Mouse (Mus musculus): ENCODE measurements around the gene Ebf1. TPM values are rescaled to one million over a fixed set of nuclear protein-coding genes. Genes with fewer than 3 reads are reported as not detected.
A peak's percentile ranks its signal among the peaks of the same experiment; 100 is the strongest.

The Ebf1 gene
- total and polyA plus RNA-seq, 2 experiments from 2014 or later = 8.1 to 10.4 TPM

- H3K9ac ChIP-seq (replicated peaks; ENCODE audit: low read depth, low read length) = no peak overlapping the region
- no peak for TF ChIP-seq CTCF (IDR thresholded peaks at IDR 0.05; ENCODE audit: low read depth)
- no peak for TF ChIP-seq EP300 (IDR thresholded peaks at IDR 0.05; ENCODE audit: low read depth)
- no peaks in the 10 kb centered on the region for H3K27me3 ChIP-seq (ENCODE audit: control insufficient read depth, insufficient read depth, low read length)
- H3K4me3 ChIP-seq (ENCODE audit: low read depth, low read length) = no peak overlapping the region
- no peak for DNase-seq (ENCODE audit: low spot score)
- H3K36me3 ChIP-seq (replicated peaks; ENCODE audit: control insufficient read depth, insufficient read depth, low read length) = no peaks in the 10 kb centered on the region
- 88% methylated on average over 2 of the region's 2 CpGs for WGBS
- no peak overlapping the region for H3K27ac ChIP-seq (ENCODE audit: low read depth)
- ATAC-seq (ENCODE audit: insufficient read depth, low read depth) = no peak
- H3K4me2 ChIP-seq (ENCODE audit: low read depth, low read length) = no peak overlapping the region
- H3K4me1 ChIP-seq (ENCODE audit: control insufficient read depth, insufficient read depth) = peaks cover 14% of the 10 kb centered on the region
- H3K9me3 ChIP-seq (replicated peaks; ENCODE audit: control insufficient read depth, low read length) = no peaks in the 10 kb centered on the region
Measured at GRCm38 (mm10) chr11:44837592-44837991, 220.5 kb downstream of the Ebf1 start.

GRCm38 (mm10) chr11:44841127-44842056, 224.3 kb downstream of the Ebf1 start:
- peak overlapping the region; percentile 18; the same call in 1 of the 2 replicates for H3K4me2 ChIP-seq (ENCODE audit: low read depth, low read length)
- no peak overlapping the region for H3K9ac ChIP-seq (replicated peaks; ENCODE audit: low read depth, low read length)
- DNase-seq (ENCODE audit: low spot score) = no peak
- H3K9me3 ChIP-seq (replicated peaks; ENCODE audit: control insufficient read depth, low read length) = no peaks in the 10 kb centered on the region
- WGBS = 20% methylated on average over 14 of the region's 14 CpGs
- H3K4me1 ChIP-seq (ENCODE audit: control insufficient read depth, insufficient read depth) = peaks cover 14% of the 10 kb centered on the region
- no peaks in the 10 kb centered on the region for H3K36me3 ChIP-seq (replicated peaks; ENCODE audit: control insufficient read depth, insufficient read depth, low read length)
- no peak overlapping the region for H3K4me3 ChIP-seq (ENCODE audit: low read depth, low read length)
- no peak overlapping the region for H3K27ac ChIP-seq (ENCODE audit: low read depth)
- ATAC-seq (ENCODE audit: insufficient read depth, low read depth) = no peak
- TF ChIP-seq CTCF (IDR thresholded peaks at IDR 0.05; ENCODE audit: low read depth) (no peak), EP300 (IDR thresholded peaks at IDR 0.05; ENCODE audit: low read depth) (no peak)
- H3K27me3 ChIP-seq (ENCODE audit: control insufficient read depth, insufficient read depth, low read length) = no peaks in the 10 kb centered on the region

- Histone ChIP-seq H3K9ac (replicated peaks; ENCODE audit: low read depth, low read length) (no peak overlapping the region), H3K9me3 (replicated peaks; ENCODE audit: control insufficient read depth, low read length) (no peaks in the 10 kb centered on the region), H3K4me1 (ENCODE audit: control insufficient read depth, insufficient read depth) (peaks cover 10% of the 10 kb centered on the region; the same call in 1 of the 2 replicates), H3K36me3 (replicated peaks; ENCODE audit: control insufficient read depth, insufficient read depth, low read length) (no peaks in the 10 kb centered on the region), H3K27ac (ENCODE audit: low read depth) (no peak overlapping the region), H3K4me2 (ENCODE audit: low read depth, low read length) (no peak overlapping the region), H3K27me3 (ENCODE audit: control insufficient read depth, insufficient read depth, low read length) (no peaks in the 10 kb centered on the region), H3K4me3 (ENCODE audit: low read depth, low read length) (no peak overlapping the region)
- DNase-seq (ENCODE audit: low spot score) (no peak), ATAC-seq (ENCODE audit: insufficient read depth, low read depth) (no peak)
- WGBS = 79% methylated on average over 3 of the region's 3 CpGs
- TF ChIP-seq CTCF (IDR thresholded peaks at IDR 0.05; ENCODE audit: low read depth) (no peak), EP300 (IDR thresholded peaks at IDR 0.05; ENCODE audit: low read depth) (no peak)
Measured at GRCm38 (mm10) chr11:44851874-44852273, 234.8 kb downstream of the Ebf1 start.

- TF ChIP-seq EP300 (IDR thresholded peaks at IDR 0.05; ENCODE audit: low read depth) (no peak), CTCF (IDR thresholded peaks at IDR 0.05; ENCODE audit: low read depth) (no peak)
- WGBS = 54% methylated on average over 10 of the region's 10 CpGs
- no peak overlapping the region for H3K27ac ChIP-seq (ENCODE audit: low read depth)
Measured at GRCm38 (mm10) chr11:44852921-44853320, 235.8 kb downstream of the Ebf1 start.

GRCm38 (mm10) chr11:44854496-44854895, 237.4 kb downstream of the Ebf1 start:
- H3K36me3 ChIP-seq (replicated peaks; ENCODE audit: control insufficient read depth, insufficient read depth, low read length) = no peaks in the 10 kb centered on the region
- TF ChIP-seq CTCF (IDR thresholded peaks at IDR 0.05; ENCODE audit: low read depth) (no peak), EP300 (IDR thresholded peaks at IDR 0.05; ENCODE audit: low read depth) (no peak)
- no peaks in the 10 kb centered on the region for H3K9me3 ChIP-seq (replicated peaks; ENCODE audit: control insufficient read depth, low read length)
- H3K27me3 ChIP-seq (ENCODE audit: control insufficient read depth, insufficient read depth, low read length) = no peaks in the 10 kb centered on the region
- H3K4me1 ChIP-seq (ENCODE audit: control insufficient read depth, insufficient read depth) = peaks cover 10% of the 10 kb centered on the region; the same call in 1 of the 2 replicates
- no peak overlapping the region for H3K4me2 ChIP-seq (ENCODE audit: low read depth, low read length)
- 28% methylated on average over 7 of the region's 7 CpGs for WGBS
- no peak overlapping the region for H3K9ac ChIP-seq (replicated peaks; ENCODE audit: low read depth, low read length)
- DNase-seq (ENCODE audit: low spot score) (peak; percentile 29), ATAC-seq (ENCODE audit: insufficient read depth, low read depth) (no peak; the same call in 1 of the 2 replicates)
- H3K27ac ChIP-seq (ENCODE audit: low read depth) = no peak overlapping the region
- H3K4me3 ChIP-seq (ENCODE audit: low read depth, low read length) = no peak overlapping the region

More at GRCm38 (mm10) chr11:44852921-44853320, 235.8 kb downstream of the Ebf1 start:
- Histone ChIP-seq H3K4me3 (ENCODE audit: low read depth, low read length) (no peak overlapping the region), H3K27me3 (ENCODE audit: control insufficient read depth, insufficient read depth, low read length) (no peaks in the 10 kb centered on the region), H3K4me2 (ENCODE audit: low read depth, low read length) (no peak overlapping the region), H3K36me3 (replicated peaks; ENCODE audit: control insufficient read depth, insufficient read depth, low read length) (no peaks in the 10 kb centered on the region), H3K9me3 (replicated peaks; ENCODE audit: control insufficient read depth, low read length) (no peaks in the 10 kb centered on the region), H3K9ac (replicated peaks; ENCODE audit: low read depth, low read length) (no peak overlapping the region), H3K4me1 (ENCODE audit: control insufficient read depth, insufficient read depth) (peaks cover 10% of the 10 kb centered on the region; the same call in 1 of the 2 replicates)
- no peak for DNase-seq (ENCODE audit: low spot score)
- no peak for ATAC-seq (ENCODE audit: insufficient read depth, low read depth)
